Mouse (Mus musculus): Measurements from ENCODE around the gene Olfr548-ps1. TPM values are rescaled to one million over a fixed set of nuclear protein-coding genes. Genes with fewer than 3 reads are reported as not detected.

The Olfr548-ps1 gene
- polyA plus RNA-seq, 1 experiment = not detected

- no peak within 1 kb of the TSS for H3K4me3 ChIP-seq (ENCODE audit: low read depth, low read length)
- no peak for TF ChIP-seq EP300 (IDR thresholded peaks at IDR 0.05; ENCODE audit: insufficient read depth, low read depth, low read length)
- no peak for TF ChIP-seq POLR2A (IDR thresholded peaks at IDR 0.05; ENCODE audit: insufficient read depth, low read length)
- TF ChIP-seq CTCF (IDR thresholded peaks at IDR 0.05; ENCODE audit: low read depth, low read length) = no peak
- no peaks in the 10 kb centered on the region for H3K36me3 ChIP-seq (ENCODE audit: control insufficient read depth, insufficient read depth, low read length, poor library complexity, severe bottlenecking)
- H3K27ac ChIP-seq (ENCODE audit: insufficient read depth, low read length) = no peak within 1 kb of the TSS
- no peaks in the 10 kb centered on the region for H3K9me3 ChIP-seq (replicated peaks; ENCODE audit: control insufficient read depth, insufficient read depth, low read length, poor library complexity, severe bottlenecking)
- no peaks in the 10 kb centered on the region for H3K27me3 ChIP-seq (ENCODE audit: control insufficient read depth, insufficient read depth, low read length, poor library complexity, severe bottlenecking)
- no peak within 1 kb of the TSS for H3K9ac ChIP-seq (ENCODE audit: low read depth, poor library complexity, severe bottlenecking)
- H3K4me1 ChIP-seq (ENCODE audit: control insufficient read depth, insufficient read depth, low read length) = no peaks in the 10 kb centered on the region
Measured at GRCm38 (mm10) chr7:102591786-102592185, 51.1 kb downstream of the Olfr548-ps1 start, which contains the start of gene Olfr551. Gene Olfr551, minus strand, starts transcription at chr7:102591886.

Other genes starting within 250 kb of the Olfr548-ps1 start
- gene Rrm1, start 99.2 kb upstream of the Olfr548-ps1 start, polyA plus RNA-seq (2011; ENCODE audit: insufficient read depth, insufficient read length, low read depth, missing spikeins) = 157 and 167 TPM in 2 replicates
- gene Olfr543, start 59.2 kb upstream of the Olfr548-ps1 start, polyA plus RNA-seq (2011; ENCODE audit: insufficient read depth, insufficient read length, low read depth, missing spikeins) = not detected in 2 replicates
- not detected in 2 replicates for gene Olfr544, start 52.6 kb upstream of the Olfr548-ps1 start, polyA plus RNA-seq (2011; ENCODE audit: insufficient read depth, insufficient read length, low read depth, missing spikeins)
- not detected in 2 replicates for gene Olfr545, start 41.3 kb upstream of the Olfr548-ps1 start, polyA plus RNA-seq (2011; ENCODE audit: insufficient read depth, insufficient read length, low read depth, missing spikeins)
- gene Olfr547, start 6.1 kb upstream of the Olfr548-ps1 start, polyA plus RNA-seq (2011; ENCODE audit: insufficient read depth, insufficient read length, low read depth, missing spikeins) = not detected in 2 replicates
- not detected in 2 replicates for gene Olfr549, start 9.0 kb downstream of the Olfr548-ps1 start, polyA plus RNA-seq (2011; ENCODE audit: insufficient read depth, insufficient read length, low read depth, missing spikeins)
- 8.6 and 9.9 TPM in 2 replicates for gene Trim21, start 24.6 kb downstream of the Olfr548-ps1 start, polyA plus RNA-seq (2011; ENCODE audit: insufficient read depth, insufficient read length, low read depth, missing spikeins)
- not detected in 2 replicates for gene Olfr550, start 30.5 kb downstream of the Olfr548-ps1 start, polyA plus RNA-seq (2011; ENCODE audit: insufficient read depth, insufficient read length, low read depth, missing spikeins)
- gene Olfr551, start 51.0 kb downstream of the Olfr548-ps1 start, polyA plus RNA-seq (2011; ENCODE audit: insufficient read depth, insufficient read length, low read depth, missing spikeins) = not detected in 2 replicates
- gene Olfr552, start 56.9 kb downstream of the Olfr548-ps1 start, polyA plus RNA-seq (2011; ENCODE audit: insufficient read depth, insufficient read length, low read depth, missing spikeins) = not detected in 2 replicates
- not detected in 2 replicates for gene Olfr553, start 77.3 kb downstream of the Olfr548-ps1 start, polyA plus RNA-seq (2011; ENCODE audit: insufficient read depth, insufficient read length, low read depth, missing spikeins)
- not detected in 2 replicates for gene Olfr554, start 97.5 kb downstream of the Olfr548-ps1 start, polyA plus RNA-seq (2011; ENCODE audit: insufficient read depth, insufficient read length, low read depth, missing spikeins)
- not detected in 2 replicates for gene Olfr555, start 117.9 kb downstream of the Olfr548-ps1 start, polyA plus RNA-seq (2011; ENCODE audit: insufficient read depth, insufficient read length, low read depth, missing spikeins)
- not detected in 2 replicates for gene Olfr556, start 124.0 kb downstream of the Olfr548-ps1 start, polyA plus RNA-seq (2011; ENCODE audit: insufficient read depth, insufficient read length, low read depth, missing spikeins)
- gene Trim68, start 146.4 kb downstream of the Olfr548-ps1 start, polyA plus RNA-seq (2011; ENCODE audit: insufficient read depth, insufficient read length, low read depth, missing spikeins) = 7.6 and 9.9 TPM in 2 replicates
- not detected in 2 replicates for gene Olfr557, start 155.0 kb downstream of the Olfr548-ps1 start, polyA plus RNA-seq (2011; ENCODE audit: insufficient read depth, insufficient read length, low read depth, missing spikeins)
- gene Olfr558, start 161.3 kb downstream of the Olfr548-ps1 start, polyA plus RNA-seq (2011; ENCODE audit: insufficient read depth, insufficient read length, low read depth, missing spikeins) = not detected in 2 replicates
- not detected in 2 replicates for gene Olfr33, start 178.2 kb downstream of the Olfr548-ps1 start, polyA plus RNA-seq (2011; ENCODE audit: insufficient read depth, insufficient read length, low read depth, missing spikeins)
- gene Olfr559, start 186.6 kb downstream of the Olfr548-ps1 start, polyA plus RNA-seq (2011; ENCODE audit: insufficient read depth, insufficient read length, low read depth, missing spikeins) = not detected in 2 replicates
- not detected in 2 replicates for gene Olfr560, start 218.5 kb downstream of the Olfr548-ps1 start, polyA plus RNA-seq (2011; ENCODE audit: insufficient read depth, insufficient read length, low read depth, missing spikeins)
- not detected in 2 replicates for gene Olfr78, start 218.6 kb downstream of the Olfr548-ps1 start, polyA plus RNA-seq (2011; ENCODE audit: insufficient read depth, insufficient read length, low read depth, missing spikeins)
- not detected in 2 replicates for gene Olfr561, start 230.3 kb downstream of the Olfr548-ps1 start, polyA plus RNA-seq (2011; ENCODE audit: insufficient read depth, insufficient read length, low read depth, missing spikeins)